Comparison of ENCODE assay signal across 19 mouse cellular contexts in genomic region chr5:20612616-20613015, GRCm38 (mm10).
DNase-seq lines count a peak whose midpoint lies in the region; ATAC-seq lines count a peak whose summit lies in the region.
"Had no signal": no experiment of that assay in that cellular context is flagged by ENCODE, and none has a peak within 500 bp of the region (broad histone marks: within the 10 kb centered on the region; RNA-seq: fewer than 3 reads in every experiment).

No protein-coding gene starts in this region.

- H3K4me3 ChIP-seq in lung, embryonic 16.5 days (ENCODE audit: low read length) = no peak overlapping the region
- H3K4me3 ChIP-seq: embryonic facial prominence, embryonic 15.5 days; erythroblast, embryonic 14.5 days; forebrain, embryonic 10.5 days; forebrain, embryonic 15.5 days; heart, embryonic 13.5 days had no signal

- H3K9me3 ChIP-seq in lung, embryonic 16.5 days (ENCODE audit: control insufficient read depth, low read length) = no peaks in the 10 kb centered on the region
- H3K9me3 ChIP-seq: embryonic facial prominence, embryonic 15.5 days; forebrain, embryonic 10.5 days; forebrain, embryonic 15.5 days; heart, embryonic 13.5 days had no signal

- no peaks in the 10 kb centered on the region for H3K4me1 ChIP-seq in lung, embryonic 16.5 days (replicated peaks; ENCODE audit: control insufficient read depth, insufficient read depth, low read length)
- H3K4me1 ChIP-seq: embryonic facial prominence, embryonic 15.5 days; forebrain, embryonic 10.5 days; forebrain, embryonic 15.5 days had no signal

- H3K36me3 ChIP-seq in lung, embryonic 16.5 days (ENCODE audit: control insufficient read depth, insufficient read depth, low read length) = no peaks in the 10 kb centered on the region
- H3K36me3 ChIP-seq: embryonic facial prominence, embryonic 15.5 days; forebrain, embryonic 10.5 days; heart, embryonic 13.5 days had no signal

- 68% methylated on average over 9 of the region's 9 CpGs for WGBS in lung, embryonic 16.5 days

- H3K9ac ChIP-seq in lung, embryonic 16.5 days (ENCODE audit: low read length) = no peak overlapping the region
- H3K9ac ChIP-seq: embryonic facial prominence, embryonic 15.5 days; forebrain, embryonic 15.5 days; heart, embryonic 13.5 days; hindbrain, embryonic 14.5 days had no signal

- no peak overlapping the region for H3K4me2 ChIP-seq in lung, embryonic 16.5 days (ENCODE audit: low read depth, low read length)
- H3K4me2 ChIP-seq: embryonic facial prominence, embryonic 15.5 days; forebrain, embryonic 15.5 days; heart, embryonic 13.5 days; hindbrain, embryonic 14.5 days had no signal

- DNase-seq in frontal cortex, postnatal 36 days (ENCODE audit: low spot score in 2 of 2) = no peak
- DNase-seq in lung, postnatal 14 days = no peak
- peak; percentile 8 for DNase-seq in c-Kit-positive CD71-negative TER-119-negative erythroid progenitor cells, embryonic 14.5 days (ENCODE audit: low read depth)
- DNase-seq in c-Kit-positive CD71-positive TER-119-positive erythroid progenitor cells, embryonic 14.5 days (ENCODE audit: low spot score) = no peak
- DNase-seq: adrenal gland, postnatal 10 days; cerebellum, adult 2 months; cerebellum, postnatal 10 days; embryo, embryonic 11 days; gastrocnemius, postnatal 14 days; heart, postnatal 4 days had no signal

- no peak overlapping the region for H3K27ac ChIP-seq in lung, embryonic 16.5 days (ENCODE audit: low read length)
- H3K27ac ChIP-seq: embryonic facial prominence, embryonic 15.5 days; forebrain, embryonic 10.5 days; forebrain, embryonic 15.5 days; heart, embryonic 13.5 days; hindbrain, embryonic 14.5 days had no signal

- ATAC-seq in frontal cortex, adult (ENCODE audit: low TSS enrichment) = peak; percentile 62; the same call in 1 of the 2 replicates
- ATAC-seq in lung, embryonic 16.5 days (ENCODE audit: low read depth) = peak; percentile 56
- ATAC-seq in megakaryocyte progenitor cell, adult 5-6 weeks (replicated peaks; ENCODE audit: poor library complexity) = peak; percentile 85
- ATAC-seq: forebrain, embryonic 15.5 days had no signal

- H3K27me3 ChIP-seq in lung, embryonic 16.5 days (ENCODE audit: control insufficient read depth, insufficient read depth, low read depth, low read length) = no peaks in the 10 kb centered on the region
- H3K27me3 ChIP-seq: embryonic facial prominence, embryonic 15.5 days; forebrain, embryonic 15.5 days; heart, embryonic 13.5 days had no signal
